Mouse (Mus musculus) common myeloid progenitor, adult 5-6 weeks (primary cell): ENCODE results near the gene Txn2. TPM values are rescaled to one million over a fixed set of nuclear protein-coding genes. Genes with fewer than 3 reads are reported as not detected.

Source experiments
- ATAC-seq: replicated peaks from 2 replicates; pipeline ENCODE4 v1.8.0; 2016; ENCODE audit warnings: low read depth, mild to moderate bottlenecking, moderate TSS enrichment, inconsistent platforms; ENCODE audit not compliant: poor library complexity, severe bottlenecking
- total RNA-seq: library from RNA; stranded (forward); fragments of 200-1000, 187-1606 nt; gene quantifications from 2 replicates; pipeline ENCODE4 v1.2.3, GENCODE M21; 2017

The Txn2 gene
- total RNA-seq = 47.2 and 65.4 TPM in 2 replicates

DNA sequence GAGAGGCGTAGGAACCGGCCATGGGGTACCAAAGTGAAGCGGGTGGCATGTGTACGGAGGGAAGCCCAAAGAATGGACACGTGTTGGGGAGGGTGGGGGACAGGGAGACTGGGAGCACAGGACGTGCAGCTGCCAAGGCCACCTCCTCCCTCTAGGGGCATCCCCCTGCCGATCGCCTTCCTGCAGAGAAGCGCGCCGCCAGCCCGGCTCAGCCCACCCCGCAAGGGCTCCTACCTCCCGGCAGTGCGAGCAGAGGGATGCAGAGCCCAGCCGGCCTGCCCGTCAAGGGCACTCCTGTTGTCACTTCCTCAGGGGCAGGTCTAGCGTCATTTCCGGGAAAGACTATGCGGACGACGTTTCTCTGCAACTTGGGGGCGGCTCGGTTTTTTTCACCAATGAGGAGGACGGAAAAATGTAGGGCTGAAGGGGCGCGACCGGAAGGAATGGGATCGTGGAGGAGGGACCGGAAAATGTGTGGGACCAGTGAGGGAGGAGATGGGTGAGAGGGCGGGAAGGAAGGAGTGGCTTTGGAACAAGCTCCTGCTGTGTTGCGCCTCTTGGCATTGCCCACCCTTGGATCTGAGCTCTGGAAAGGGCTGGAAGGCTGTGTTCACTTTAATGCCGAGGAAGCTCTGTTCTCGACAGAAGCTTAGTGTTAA, at the start of gene Txn2:
Txn2 (minus strand) TSS at position 334 of the 659 bp plus-strand sequence.
- ATAC-seq = peak; percentile 86

DNA sequence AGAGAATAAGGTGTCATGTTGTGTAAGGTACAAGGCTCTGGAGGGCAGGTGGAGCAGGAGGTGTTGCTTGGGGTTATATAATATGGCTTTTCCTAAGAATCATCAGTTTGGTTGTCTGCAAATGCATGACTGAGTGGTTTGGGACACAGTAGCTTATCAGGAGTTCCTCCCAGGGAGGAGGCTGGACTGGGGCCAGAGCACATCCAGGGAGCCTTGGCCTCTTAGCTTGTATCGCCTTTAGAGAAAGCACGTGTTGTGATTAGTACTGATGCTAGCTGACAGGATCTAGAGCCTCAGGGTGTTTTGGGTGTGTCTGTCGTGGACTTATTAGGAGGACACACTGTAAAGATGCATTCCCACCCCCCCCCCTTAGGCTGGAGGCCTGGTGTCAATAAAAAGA, 48.9 kb upstream of the Txn2 start:
- no peak for ATAC-seq

DNA sequence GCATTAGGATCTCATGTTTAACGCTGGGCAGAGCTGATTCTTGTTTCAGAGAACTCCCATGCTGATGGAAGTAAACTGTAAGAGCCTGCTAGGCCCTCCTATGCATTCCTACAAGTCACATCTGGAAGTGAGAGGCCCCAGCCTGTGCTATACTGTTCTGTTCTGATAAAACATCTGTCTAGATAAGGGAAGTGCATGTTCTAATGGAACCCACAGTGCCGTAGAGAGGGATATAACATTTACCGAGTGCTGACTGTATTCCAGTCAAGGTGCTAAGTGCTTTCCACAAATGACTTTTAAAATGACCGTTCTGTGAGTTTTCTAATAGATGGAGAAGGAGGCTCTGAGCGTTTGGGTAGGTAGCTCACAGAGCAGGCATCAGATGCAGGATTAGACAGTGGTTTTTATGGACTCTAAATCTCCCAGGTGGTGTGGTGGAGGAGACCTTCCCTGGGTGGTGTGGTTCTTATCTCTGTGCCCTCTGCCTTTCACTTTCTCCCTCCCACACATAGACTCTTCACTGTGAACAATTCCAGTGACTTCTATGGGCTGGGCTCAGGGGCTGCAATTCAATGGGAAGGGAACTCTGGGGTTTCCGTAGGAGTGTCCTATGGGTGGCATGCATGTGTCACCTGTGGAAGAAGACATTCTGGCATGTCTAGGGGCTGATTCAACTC, 45.5 kb upstream of the Txn2 start:
- ATAC-seq = no peak

DNA sequence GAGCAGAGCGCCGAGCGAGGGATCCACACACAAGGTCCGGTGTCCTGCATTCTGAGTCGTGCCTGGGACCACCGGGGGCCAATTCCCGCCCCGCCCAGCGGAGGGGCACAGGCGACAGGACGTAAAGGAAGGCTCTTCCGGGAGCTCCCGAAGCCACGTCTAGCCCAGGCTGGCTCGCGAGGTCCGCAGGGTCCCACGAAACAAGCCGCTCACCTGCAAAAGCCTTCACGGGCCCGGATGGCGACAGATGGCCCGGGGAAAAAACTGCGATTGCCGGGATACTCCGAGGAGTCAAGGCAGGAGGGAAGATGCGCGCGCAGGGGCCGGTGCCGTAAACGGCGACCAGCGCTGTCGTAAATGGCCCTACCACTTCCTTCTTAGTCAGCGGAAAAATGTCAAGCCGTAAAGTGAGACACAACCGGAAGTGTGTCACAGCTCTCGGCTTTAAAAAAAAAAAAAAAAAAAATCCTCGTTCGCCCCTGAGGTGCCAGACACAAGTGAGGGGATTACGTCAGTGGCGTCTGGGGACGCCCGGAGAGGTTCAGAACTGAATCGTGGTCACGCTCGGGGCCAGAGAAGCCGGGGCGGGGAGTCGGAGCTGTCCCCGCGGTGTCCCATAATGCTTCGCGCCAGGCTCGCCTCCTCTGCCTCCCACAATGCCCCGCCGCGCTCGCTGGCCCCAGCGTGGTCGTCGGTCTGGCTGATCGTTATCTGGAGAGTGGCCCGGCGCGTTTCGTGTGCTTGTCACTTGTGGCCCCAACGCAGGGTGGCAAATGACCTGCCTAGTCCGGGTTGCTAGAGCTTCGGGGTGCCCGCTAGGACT, 41.9 kb upstream of the Txn2 start, which contains the start of gene Eif3d:
Eif3d (minus strand) TSS at position 344 of the 823 bp plus-strand sequence.
- peak; percentile 83 for ATAC-seq

DNA sequence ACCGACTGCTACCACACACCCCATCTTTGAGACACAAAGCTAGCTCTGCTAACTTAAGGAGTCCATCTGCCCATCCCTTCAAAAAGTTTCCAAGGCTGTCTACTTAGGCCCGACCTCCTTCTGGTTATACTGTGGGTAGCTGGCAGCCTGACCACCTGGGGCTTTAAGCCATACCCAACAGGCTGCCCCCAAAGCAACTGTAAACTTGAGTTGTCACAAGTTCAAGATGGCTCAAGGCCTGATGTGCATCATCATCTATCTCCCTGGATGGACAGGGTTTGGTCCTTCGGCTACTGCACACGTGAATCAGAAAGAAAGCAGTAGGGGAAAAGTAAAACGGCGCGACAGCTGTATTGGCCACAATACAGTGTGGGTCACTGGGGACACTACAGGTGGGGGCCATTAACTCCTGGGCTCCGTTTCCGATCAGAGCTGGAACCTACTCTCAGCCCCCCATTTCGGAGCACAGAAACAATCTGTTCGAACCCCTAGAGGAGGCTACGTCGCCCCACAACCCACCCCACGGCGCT, 41.2 kb upstream of the Txn2 start:
- 0 out of 2 replicates have a peak, but pooled peaks have one; percentile 0 for ATAC-seq

DNA sequence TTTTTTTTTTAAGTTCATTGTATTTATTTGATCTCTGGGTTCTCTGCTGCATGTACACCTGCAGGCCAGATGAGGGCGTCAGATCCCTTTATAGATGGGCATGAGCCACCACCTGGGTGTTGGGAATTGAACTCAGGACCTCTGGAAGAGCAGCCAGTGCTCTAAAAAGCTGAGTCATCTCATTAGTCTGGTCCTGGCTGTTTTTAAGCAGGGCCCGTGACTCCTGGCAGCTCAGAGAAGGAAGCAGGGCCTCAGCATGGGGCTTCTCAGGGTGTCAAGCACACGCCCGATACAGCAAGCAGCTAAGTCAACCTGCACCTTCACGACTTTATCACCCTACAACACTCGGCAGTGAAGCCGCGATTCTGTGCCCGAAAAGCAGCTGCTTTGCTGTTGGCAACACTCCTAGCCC, 36.3 kb upstream of the Txn2 start:
- ATAC-seq = 0 out of 2 replicates have a peak, but pooled peaks have one; percentile 27

DNA sequence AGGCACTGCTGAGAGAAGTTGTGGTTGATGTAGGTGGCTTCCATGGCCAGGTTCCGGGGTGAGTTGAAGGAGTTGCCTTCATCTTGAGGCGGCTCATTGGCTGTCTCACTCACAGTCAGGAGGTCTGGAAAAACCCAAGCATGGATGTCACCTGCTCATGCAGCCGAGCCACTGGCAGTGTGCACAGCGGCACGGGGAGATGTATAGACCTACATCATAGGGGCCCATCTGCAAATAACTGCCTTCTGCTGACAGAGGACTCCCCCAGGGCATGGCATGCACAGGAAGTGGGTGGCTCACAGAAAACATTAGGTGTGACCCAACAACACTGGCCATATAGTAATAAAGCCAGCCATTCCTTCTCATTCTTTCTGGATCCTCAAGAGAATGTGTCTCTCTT, 33.6 kb upstream of the Txn2 start:
- ATAC-seq = no peak

DNA sequence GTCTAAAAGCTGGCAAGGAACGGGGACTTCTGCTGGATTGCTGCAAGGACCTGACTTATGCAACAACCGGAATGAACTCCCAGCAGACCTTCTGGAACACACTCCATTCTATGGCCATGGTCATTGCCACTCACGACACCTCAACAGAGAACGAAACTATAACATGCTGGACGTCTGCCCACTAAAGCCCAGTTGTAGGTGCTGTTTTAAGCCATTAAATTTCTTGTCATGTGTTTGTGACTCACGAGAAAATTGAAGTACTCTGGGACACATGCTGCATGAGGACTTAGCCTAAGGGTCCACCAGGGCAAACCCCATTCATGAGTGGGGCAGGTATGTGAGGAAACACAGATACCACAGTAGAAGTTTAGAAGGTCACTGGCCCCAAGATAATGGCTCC, 31.9 kb upstream of the Txn2 start:
- no peak for ATAC-seq

DNA sequence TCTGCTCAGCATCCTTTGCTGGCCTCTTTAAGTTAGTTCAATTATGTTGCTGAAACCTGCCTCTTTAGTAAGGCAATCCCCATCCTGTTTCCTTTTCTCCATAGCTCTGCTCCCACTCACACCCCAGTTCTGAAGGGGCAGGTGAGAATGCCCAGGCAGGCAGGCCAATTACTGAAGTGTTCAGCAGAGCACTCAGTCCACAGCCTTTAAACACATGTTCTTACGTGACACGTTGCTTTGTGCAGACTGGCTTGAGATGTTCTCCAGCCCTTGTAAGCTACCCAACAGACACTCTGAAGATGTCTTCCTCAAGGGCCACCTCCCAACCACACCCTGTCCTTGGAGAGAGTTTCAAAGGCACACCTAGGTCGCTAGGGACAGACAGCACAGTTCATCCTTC, 29.3 kb upstream of the Txn2 start:
- ATAC-seq = no peak

DNA sequence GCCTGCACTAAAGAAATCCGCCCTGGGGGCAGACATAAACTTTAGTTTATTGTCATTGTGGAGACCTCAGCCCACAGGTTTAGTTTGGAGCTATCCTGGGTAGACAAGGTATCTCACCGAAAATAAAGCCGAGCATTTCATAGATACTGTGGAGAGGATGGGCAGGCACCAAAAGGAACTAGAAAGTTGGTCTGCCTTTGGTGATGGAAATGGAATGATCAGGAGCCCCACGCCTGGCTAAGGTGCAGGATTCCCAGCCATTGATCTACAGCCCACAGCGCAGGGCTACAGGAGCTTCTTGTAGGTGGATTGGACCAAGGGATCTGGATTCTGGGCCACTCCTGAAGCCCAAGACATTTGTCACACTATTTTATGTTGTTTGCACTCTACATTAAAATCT, 28.8 kb upstream of the Txn2 start:
- ATAC-seq = no peak

DNA sequence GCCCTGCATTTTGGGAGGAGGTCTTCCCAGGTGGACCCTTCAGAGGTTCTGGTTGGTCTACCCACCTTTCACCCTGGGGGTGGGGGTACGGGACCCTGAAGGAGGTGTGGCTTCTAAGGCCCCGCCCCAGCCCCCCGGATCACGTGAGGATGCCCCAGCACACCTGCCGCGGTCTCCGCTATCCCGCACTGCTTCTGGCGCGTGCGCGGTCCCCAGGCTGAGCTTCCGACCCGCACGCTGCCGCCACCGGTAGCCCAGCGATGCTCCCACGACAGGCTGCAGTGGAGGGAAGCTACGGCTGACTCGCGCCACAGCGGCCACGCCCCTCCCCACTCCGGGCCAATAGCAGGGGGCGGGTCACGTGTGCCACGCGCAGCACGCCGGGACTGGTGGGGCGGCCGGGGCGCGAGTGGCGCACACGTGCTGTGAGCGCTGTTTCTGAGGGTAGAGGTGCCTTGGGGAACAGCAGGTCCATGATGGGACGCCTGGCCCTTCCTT, 27.6 kb upstream of the Txn2 start, which contains the start of gene Foxred2:
Foxred2 (minus strand) TSS at position 319 of the 498 bp plus-strand sequence.
- ATAC-seq = peak; percentile 91

DNA sequence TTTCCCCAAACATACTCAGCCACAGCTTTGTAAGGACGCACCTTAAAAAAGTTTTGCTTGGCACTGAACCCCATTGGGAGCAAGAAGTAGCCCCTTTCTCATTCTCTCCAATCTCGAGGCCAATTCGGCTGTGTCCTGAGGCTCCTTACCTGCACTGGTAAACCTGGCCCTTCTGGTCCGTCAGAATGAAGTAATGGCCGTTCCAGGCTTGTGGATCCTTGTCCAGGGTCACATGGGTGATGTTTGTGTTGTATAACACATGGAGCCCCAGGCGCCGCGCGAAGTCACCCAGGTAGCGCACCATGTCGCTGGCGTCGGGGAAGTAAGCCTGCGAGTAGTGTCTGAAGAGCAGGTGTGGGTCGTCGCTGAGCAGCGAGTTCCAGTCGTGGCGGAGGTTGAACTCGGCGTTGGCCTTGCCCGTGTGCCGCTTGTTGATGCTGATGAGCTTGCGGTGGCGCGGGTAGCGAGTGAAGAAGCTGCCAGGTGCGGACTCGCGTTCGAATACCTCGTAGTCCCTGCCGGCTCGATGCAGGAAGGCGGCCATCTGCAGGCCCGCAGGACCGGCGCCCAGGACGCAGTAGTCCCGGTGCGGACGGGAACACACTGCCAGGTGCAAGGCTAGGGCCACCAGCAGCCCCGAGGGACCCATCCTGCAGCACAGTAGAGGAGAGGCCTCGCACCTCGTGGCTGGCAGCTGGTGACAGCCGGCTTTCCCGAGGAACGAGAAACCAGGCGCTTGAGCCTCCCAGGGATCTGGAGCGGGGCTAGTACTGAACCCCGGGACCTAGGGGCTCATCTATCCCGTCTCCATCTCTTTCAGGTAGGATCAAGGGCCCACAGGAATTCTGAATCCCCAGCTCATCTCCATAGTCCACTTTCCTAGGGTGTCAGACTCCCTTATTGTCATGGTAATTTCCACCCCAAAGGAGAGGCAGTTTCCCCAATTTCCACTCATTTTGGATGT, 26.9 kb upstream of the Txn2 start:
- ATAC-seq = no peak; the same call in 1 of the 2 replicates

DNA sequence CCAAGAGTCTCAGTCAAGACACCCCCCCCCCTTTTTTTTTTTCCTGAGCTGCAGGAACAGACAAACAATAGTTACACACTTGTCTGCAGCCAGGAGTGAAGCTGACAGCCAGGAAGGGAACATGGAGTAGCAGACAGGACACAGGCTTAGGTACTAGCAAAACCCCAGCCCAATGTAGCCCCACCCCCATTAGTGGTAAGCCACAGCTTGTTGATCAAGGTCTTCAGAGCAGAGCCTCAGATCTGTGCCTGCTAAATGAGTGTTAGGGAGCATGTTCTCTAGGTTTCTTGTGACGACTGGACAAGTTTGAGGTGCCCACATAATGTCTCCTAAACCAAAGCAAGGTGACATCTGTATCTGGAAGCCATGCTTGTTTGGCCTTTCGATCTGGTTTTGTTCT, 25.6 kb upstream of the Txn2 start:
- ATAC-seq = no peak

DNA sequence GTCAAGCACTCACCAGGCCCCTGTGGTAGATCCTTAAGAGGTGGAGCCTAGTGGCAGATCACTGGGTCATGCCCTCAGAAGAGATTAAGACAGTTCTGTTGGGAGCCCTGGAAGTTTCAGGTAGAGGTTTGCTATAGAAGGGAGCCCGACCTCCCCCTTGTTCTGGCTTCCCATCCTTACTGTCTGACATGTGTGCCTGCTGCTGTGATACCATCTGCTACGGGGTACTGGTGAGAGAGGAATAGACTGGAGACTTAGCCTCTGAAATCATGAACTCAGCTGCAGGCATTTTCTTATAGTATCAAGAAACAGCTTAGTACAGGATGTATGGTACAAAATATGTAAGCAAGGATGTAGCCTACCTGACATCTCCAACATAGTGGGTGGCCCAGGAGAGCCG, 24.1 kb upstream of the Txn2 start:
- ATAC-seq = no peak

DNA sequence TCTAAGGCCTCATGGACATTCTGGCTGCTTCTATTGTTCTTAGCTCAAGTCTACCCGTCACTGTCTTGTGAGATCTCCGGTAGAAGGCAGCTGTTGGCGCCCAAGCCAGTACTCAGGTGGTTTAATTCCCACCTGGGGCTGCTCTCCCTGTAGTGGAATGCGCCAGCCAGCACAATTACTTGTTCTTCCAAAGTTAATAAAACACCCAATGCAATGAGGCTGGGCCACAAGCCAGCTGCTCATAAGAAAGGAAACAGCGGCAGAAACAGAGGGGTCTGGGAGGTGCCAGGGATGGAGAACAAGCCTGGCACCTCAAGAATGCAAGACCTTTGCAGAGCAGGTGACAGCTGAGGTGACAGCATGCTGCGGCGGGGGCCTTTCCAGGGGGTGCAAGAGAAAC, 20.3 kb upstream of the Txn2 start:
- ATAC-seq = no peak

DNA sequence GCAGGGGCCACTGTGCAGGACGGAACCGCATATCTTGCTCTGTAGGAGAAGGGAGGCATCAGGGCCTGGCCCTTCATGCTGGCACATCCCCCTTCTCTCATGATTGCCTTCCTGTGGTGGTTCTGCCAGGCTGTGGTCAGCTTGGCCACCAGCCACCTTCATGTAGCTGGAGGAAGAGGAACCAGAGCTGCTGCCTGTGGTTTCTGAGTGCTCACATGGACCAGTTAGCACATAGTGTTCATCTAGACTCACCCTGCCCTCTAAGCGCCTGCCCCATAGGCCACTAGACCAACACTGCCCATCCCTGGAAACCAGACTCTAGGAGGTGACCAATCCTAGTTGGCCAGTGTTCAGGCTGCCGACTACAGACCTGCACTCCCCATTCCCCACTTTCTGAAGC, 16.9 kb upstream of the Txn2 start:
- ATAC-seq = peak; percentile 98

DNA sequence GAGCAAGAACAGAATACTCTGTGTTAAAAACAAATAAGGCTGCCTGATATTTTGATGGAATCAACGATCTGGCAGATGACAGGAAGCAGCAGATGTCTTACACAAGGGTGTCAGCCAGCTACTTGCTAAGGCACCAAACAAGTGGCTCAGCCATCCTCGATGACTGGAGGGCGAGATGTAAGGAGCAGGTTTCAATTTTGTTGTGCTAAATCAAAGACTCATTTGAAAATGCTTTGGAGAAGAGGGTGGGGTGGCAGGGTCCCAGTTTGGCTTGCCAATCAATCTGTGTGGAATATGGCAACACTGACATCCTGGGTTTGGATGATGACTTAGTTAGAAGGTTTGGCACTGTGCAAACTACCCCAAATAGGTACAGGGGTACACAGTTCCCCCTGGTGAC, 12.8 kb upstream of the Txn2 start:
- ATAC-seq = no peak

DNA sequence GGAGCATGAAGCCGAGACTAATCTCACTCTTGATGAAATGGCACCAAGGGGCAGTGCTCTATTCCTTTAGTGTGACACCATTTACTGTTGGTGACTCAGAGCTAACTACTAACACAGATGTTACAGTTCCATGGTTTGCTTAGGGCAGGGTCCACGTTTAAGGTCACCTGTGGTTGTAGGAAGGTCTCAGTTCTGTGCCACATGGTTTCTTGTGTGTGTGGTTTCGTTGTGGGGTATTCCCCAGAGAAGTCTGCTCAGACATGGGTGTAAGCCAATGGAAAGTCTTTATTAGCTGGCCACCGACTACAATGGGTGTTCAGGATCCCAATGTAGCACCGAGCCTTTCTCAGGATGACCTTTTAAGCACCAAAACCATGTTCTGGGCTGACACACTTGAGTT, 9.7 kb upstream of the Txn2 start:
- ATAC-seq = no peak

DNA sequence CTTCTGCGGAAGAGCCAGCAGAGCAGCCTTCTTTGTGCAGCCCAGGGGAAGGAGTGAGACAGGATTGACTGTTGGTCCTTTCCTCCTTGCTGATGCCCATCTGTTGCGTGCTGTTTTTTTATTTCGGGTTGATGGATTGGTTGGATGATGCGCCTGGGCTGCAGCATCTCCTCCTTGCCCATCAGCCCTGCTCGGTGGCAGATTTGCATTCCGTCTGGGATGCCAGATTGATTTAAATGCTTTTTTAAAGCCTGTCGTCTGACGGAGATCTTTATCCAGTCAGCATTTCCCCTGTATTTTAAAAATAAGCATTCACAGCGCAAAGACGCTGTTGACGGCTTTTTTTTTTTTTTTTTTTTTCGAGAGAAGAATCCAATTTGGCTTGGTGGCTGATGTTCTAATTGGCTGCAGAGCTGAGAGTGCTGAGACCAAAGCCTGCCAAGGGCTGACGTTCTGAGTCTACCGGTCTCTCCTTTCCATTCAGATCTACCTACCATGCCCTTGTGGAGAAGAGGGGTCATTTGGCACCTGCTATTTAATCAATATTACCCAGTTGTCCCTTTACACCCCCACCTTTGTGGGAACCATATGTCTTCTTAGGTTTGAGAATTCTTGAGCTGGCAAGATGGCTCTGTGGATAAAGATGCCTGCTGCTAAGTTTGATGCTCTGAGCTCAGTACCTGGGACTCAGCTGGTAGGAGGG, 7.0 kb upstream of the Txn2 start:
- no peak for ATAC-seq
